Mouse (Mus musculus) CD4-positive, CD25-positive, alpha-beta regulatory T cell, adult 4 months (primary cell): Measurements from ENCODE around the gene Dgcr2. TPM values are rescaled to one million over a fixed set of nuclear protein-coding genes. Genes with fewer than 3 reads are reported as not detected.

Experiments
- ATAC-seq: one replicate; pipeline ENCODE4 v1.8.0; 2017
- polyA plus RNA-seq, 2 experiments: library from polyadenylated mRNA; unstranded; fragments of 100-300 nt; shearing (Covaris generic); gene quantifications; one replicate each; pipeline ENCODE4 v1.2.1; 2017

Dgcr2 gene
- 10 to 100 TPM; 20.2 to 28.9 TPM for polyA plus RNA-seq

- no peak for ATAC-seq
Observed at GRCm38 (mm10) chr16:17898462-17898861, at the start of gene Dgcr2, which contains the start of gene Tssk2. Gene Dgcr2 (minus strand): TSS chr16:17898562. Gene Tssk2 (plus strand): TSS chr16:17898637.

- ATAC-seq, result no peak
Observed at GRCm38 (mm10) chr16:17945081-17945831, 46.9 kb upstream of the Dgcr2 start.

GRCm38 (mm10) chr16:17943466-17943865 lies 45.1 kb upstream of the Dgcr2 start:
- no peak for ATAC-seq

GRCm38 (mm10) chr16:17939255-17939751 lies 40.9 kb upstream of the Dgcr2 start:
- peak; percentile 12 for ATAC-seq

DNA sequence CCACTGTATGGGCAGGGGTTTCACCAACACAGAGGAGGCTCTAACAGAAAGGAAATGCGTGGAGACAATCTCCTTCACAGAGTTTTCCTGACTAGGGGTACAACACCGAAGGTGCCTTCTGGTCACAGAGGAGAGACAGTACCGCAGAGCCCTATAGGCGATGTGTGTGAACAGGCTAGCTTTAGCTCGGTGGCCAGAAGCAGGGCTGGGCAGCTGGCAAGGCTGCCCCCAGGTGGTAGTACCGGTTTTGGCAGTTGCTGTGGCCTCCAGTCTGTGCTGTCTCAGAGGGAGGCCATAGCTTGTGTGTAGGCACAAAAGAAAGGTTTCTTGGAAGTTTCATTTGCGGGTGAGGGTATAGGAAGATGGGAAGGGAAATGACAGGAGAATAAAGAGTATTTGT lies 40.5 kb upstream of the Dgcr2 start:
- peak; percentile 95 for ATAC-seq

- no peak for ATAC-seq
Observed at GRCm38 (mm10) chr16:17938187-17938586, 39.8 kb upstream of the Dgcr2 start.

DNA sequence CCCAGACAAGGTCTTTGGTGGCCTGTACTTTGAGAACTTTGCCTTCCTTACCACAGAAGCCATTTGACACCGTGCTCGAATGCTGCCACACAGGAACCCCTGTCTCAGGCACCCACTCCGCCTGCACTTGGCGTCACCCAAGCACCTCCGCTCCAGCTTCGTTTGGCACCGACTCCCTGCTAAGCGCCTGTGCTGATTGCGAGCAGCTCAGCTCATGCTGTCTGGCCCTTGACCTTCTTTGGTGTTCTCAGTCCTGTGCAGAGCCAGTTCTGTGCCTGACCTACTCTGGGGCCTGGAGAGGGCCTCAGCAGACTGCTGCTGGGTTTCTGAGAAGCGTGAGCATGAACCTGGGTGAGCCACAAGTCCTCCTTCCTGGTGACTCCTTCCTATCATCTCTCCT lies 38.4 kb upstream of the Dgcr2 start:
- ATAC-seq, result no peak

- peak; percentile 59 for ATAC-seq
Observed at GRCm38 (mm10) chr16:17934445-17934910, 36.1 kb upstream of the Dgcr2 start.

DNA sequence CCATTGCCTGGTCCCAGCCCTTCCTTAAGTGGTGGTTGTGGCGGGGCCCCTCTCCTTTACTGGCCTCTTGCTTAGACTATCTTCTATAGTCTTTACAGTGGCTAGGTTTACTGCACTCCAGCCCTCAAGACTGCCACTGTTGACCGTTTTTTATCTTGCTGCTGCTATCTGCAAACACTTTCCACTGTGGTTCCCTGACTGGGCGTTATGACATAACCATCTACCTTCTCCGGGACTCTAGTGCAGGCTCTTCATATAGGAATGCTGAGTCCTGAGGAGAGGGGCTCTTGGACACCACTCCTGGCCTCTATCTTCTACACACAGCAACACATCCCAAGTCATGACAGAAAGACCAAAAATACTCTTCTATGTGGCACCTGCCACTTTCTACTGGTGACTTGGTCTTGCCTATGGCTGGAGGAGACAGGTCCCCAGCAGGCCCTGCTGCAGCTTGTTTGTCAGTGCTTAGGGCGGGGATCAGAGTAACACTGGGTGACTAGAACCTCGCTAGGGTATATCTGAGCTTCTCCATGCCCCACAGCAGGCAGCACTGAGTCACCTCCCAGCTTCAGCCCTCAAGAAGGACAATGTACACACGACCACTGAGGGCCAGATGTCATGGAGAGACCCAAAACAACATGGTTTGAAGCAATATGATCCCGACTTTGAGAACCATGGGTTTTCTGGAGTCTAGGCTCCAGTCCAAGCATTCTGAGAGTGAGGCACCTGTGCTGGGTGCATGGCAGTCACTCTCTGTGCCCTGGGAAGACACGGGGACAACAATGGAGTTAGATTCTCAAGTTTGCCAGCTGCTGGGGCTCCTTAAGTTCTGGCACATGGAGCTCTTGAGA lies 35.5 kb upstream of the Dgcr2 start:
- no peak for ATAC-seq

GRCm38 (mm10) chr16:17931906-17932460 lies 33.6 kb upstream of the Dgcr2 start:
- ATAC-seq, result no peak

DNA sequence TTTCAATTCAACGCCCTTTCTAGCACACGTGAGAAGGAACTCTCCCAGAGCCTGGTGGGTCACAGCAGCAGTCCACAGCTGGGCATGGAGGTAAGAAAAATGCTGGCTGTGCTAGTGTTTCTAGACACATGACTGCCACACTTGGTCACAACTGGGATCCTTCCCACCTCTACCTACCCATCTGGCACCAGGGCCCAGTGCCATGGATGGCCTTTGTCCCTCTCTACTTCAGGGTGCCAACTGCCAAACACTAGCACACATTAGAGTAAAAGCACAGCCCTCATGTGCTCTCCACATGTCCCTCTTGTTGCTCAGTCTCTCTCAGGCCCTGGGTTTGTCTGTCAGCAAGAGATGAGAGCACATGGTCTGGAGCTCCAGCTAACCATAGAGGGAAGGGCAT lies 31.3 kb upstream of the Dgcr2 start:
- no peak for ATAC-seq

DNA sequence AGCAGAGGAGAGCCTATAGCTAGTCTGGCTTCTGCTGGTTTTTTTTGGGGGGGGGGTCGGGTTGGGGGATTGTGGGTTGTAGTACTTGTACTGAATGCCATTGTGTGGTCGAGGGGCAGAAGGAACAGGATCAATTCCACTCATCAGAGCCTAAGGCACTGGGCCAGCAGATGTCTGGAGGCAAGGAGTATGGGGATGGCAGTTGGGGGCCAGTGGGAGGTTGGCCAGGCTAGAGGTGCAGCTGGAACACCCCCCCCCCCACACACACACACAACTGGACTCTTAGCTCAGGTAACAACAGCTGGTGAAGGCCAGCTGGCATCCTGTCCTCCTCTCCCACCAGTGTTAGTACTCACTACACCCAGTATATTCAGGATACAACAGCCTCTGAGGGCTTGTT lies 30.8 kb upstream of the Dgcr2 start:
- no peak for ATAC-seq

DNA sequence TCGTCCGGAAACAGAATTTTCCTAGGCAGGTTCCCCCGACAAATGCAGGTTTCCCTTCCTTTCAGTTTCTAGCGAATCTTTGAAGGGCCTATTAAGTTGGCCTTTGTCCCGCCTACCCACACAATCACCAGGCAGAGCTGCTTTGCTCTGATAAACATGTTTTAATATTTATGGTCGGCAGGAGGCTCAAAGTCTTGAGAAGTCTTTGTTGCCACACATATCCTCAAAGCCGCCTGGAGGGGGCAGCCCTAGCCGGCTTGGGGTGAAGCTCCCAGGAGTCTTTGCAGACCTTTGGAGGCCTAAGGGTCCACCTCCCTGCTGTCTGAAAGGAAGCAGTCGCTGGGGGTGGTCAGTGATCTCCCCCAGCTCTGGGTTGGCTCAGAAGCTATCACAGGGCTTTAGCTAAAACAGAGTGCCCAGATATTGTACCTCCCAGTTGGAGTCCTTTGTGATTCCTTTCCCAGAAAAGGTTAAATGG lies 30.3 kb upstream of the Dgcr2 start:
- ATAC-seq, result peak; percentile 94

- ATAC-seq, result peak; percentile 21
Observed at GRCm38 (mm10) chr16:17928087-17928580, 29.8 kb upstream of the Dgcr2 start, which contains the start of gene Slc25a1. Gene Slc25a1 (minus strand): TSS chr16:17928219.

- ATAC-seq, result peak; percentile 21
Observed at GRCm38 (mm10) chr16:17927351-17928082, 29.2 kb upstream of the Dgcr2 start.

DNA sequence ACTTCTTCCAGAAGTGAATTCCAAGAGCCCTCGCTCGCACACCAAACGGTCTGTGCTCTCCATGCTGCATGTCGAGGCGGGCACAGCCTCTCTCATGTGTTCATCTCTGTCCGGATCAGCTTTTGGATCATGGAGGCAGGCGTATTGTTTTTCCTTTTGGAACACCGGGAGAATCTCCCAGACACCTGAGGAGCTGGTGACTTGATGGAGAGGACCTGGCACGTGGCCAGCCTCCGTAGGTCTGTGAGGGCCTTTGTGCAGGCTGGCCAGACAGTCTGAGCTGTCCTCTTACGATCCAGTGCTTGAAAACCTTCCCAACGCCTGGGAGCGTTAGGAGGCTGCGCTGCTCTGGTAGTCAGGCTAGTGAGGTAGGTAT lies 23.8 kb upstream of the Dgcr2 start:
- ATAC-seq, result peak; percentile 1

DNA sequence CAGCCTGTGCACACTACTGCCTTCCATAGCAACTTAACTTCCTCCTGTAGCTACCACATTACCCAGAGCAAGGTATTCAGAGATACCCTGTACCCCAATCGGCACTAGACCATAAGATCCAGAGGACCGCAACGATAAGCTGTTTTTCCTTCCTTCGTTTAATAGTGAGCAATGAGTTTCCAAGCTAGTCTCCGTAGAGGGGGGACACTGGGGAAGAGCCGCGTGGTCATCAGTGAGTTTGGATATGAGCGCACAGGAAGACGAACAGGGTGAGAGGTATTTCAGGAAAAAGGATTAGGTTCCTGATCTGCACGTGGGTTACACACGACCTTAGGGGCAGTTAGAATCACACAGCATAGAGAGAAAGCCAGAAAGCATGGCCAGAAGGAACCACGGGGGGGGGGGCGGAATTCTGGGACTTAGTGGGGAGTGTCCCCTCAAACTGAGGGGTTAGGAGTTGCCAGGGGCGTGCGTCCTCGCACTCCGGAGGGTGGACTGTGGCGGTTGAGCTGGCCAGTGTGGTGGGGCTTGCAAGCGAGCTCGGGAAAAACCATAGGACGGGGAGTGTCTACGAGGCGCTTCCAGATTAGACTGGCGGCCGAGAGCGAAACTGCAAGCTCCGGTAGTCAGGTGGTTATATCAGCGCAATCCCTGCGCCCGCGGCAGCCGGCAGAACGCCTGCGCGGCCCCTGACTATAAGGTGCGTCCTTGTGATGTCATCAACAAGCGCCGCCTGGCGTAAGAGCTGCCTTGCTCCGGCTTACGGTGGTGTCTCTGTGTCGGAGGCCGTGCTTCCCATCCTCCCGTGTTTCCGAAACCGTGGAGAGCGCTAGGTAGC lies 23.2 kb upstream of the Dgcr2 start:
- peak; percentile 98 for ATAC-seq

GRCm38 (mm10) chr16:17920586-17920985 lies 22.2 kb upstream of the Dgcr2 start:
- ATAC-seq, result no peak

DNA sequence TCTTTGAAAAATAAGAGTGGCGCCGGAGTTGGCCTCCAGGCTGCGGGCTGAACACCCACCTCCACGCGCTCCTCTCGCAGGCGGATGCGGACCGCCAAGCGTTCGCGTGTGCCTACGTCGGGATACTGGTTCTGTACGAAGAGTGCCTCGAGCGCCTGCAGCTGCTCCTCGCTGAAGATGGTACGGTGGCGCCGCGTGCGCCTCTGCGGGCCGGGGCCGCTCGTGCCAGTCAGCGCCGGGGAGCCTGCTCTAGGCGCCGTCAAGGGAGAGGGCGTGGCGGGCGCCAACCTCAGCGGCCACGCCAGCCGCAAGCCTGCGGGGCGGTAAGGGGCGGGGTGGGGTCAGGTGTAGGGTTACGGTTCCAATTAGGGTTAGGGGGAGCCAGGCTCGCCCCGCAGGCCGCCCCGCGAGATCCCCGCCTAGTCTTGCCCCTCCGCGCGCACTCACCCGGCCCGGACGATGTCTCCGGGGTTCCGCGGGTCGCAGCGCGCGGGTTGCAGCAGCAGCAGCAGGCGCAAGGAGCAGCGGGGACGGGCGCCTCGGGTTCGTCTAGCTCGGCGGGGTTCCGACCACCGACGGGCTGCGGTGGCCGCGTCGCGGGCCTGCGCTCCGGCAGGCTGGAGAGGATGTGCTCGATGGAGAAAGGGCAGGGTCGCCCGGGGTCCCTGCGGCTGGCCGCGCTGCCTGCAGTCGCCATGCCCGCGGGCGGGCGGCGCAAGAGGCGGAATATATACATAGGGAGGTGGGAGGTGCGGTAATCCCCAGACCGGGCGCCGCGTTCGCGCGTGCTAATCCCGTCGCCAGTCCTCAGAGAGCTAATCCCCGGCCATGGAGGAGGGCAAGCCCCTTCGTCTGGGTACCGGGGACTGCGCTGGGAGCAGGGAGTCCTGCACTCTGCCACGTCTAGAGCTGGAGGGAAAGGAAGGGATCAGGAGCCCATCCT lies 16.2 kb upstream of the Dgcr2 start, which contains the start of gene Gsc2:
Gsc2 (minus strand) TSS at position 753 of the 943 bp plus-strand sequence.
- ATAC-seq, result no peak
